Mouse (Mus musculus) testis, adult 2 months (tissue): ENCODE measurements at regions not wholly inside any gene's neighbourhood (a gene's known extent, or its start where the extent isn't known, plus 50 kb on each side); places are given as distances from the start of the nearest gene placed in this dataset.

Experiments used
- H3K27ac ChIP-seq: fragments of 200-500 bp; 2 replicates; pipeline ENCODE4 v1.5.1; 2012; ENCODE audit warnings: low read depth, low read length; ENCODE audit not compliant: control insufficient read depth, insufficient read depth
- H3K27me3 ChIP-seq: fragments of 200-500 bp; 2 replicates; pipeline ENCODE4 v1.6.1; 2012; ENCODE audit warnings: mild to moderate bottlenecking, low read length, moderate library complexity; ENCODE audit not compliant: control insufficient read depth, insufficient read depth
- H3K36me3 ChIP-seq: fragments of 200-500 bp; 2 replicates; pipeline ENCODE4 v1.6.1; 2012; ENCODE audit warnings: mild to moderate bottlenecking, low read length; ENCODE audit not compliant: control insufficient read depth, insufficient read depth
- H3K4me1 ChIP-seq: fragments of 200-500 bp; 2 replicates; pipeline ENCODE4 v1.6.1; 2012; ENCODE audit warnings: low read length; ENCODE audit not compliant: control insufficient read depth, insufficient read depth
- H3K4me3 ChIP-seq: fragments of 200-500 bp; 2 replicates; pipeline ENCODE4 v1.5.1; 2012; ENCODE audit warnings: low read depth, mild to moderate bottlenecking, low read length, moderate library complexity, mixed read lengths; ENCODE audit not compliant: control insufficient read depth
- CTCF ChIP-seq: fragments of 200-500 bp; IDR thresholded peaks from 2 replicates; pipeline ENCODE4 v1.5.1; 2012; ENCODE audit warnings: low read depth, mild to moderate bottlenecking, inconsistent platforms, low read length, moderate library complexity; ENCODE audit not compliant: control insufficient read depth, insufficient read depth, insufficient replicate concordance
- POLR2A ChIP-seq: fragments of 200-500 bp; IDR thresholded peaks from 2 replicates; pipeline ENCODE4 v1.6.1; 2012; ENCODE audit warnings: low read depth, mild to moderate bottlenecking, inconsistent platforms, low read length, moderate library complexity; ENCODE audit not compliant: control insufficient read depth

- no peak for TF ChIP-seq CTCF
- no peak for TF ChIP-seq POLR2A
- Histone ChIP-seq H3K27ac (no peak overlapping the region), H3K27me3 (no peaks in the 10 kb centered on the region), H3K4me1 (no peaks in the 10 kb centered on the region), H3K36me3 (no peaks in the 10 kb centered on the region), H3K4me3 (no peak overlapping the region)
These were observed 404.0 kb downstream of the Insc start for GRCm38 (mm10) chr7:115147352-115147977.

GRCm38 (mm10) chr7:115153291-115153690, 409.8 kb downstream of the Insc start:
- no peaks in the 10 kb centered on the region for H3K36me3 ChIP-seq
- H3K27me3 ChIP-seq: no peaks in the 10 kb centered on the region
- H3K27ac ChIP-seq: no peak overlapping the region
- no peak overlapping the region for H3K4me3 ChIP-seq
- no peaks in the 10 kb centered on the region for H3K4me1 ChIP-seq
- TF ChIP-seq POLR2A: no peak
- TF ChIP-seq CTCF: no peak

GRCm38 (mm10) chr7:115153764-115154509, 410.4 kb downstream of the Insc start:
- no peak overlapping the region for H3K4me3 ChIP-seq
- no peak for TF ChIP-seq POLR2A
- TF ChIP-seq CTCF: no peak

GRCm38 (mm10) chr7:115170023-115170422, 426.5 kb downstream of the Insc start:
- H3K36me3 ChIP-seq: no peaks in the 10 kb centered on the region
- no peak overlapping the region for H3K27ac ChIP-seq
- TF ChIP-seq POLR2A (no peak), CTCF (no peak)
- no peaks in the 10 kb centered on the region for H3K4me1 ChIP-seq
- no peak overlapping the region for H3K4me3 ChIP-seq
- no peaks in the 10 kb centered on the region for H3K27me3 ChIP-seq

More at GRCm38 (mm10) chr7:115153764-115154509, 410.4 kb downstream of the Insc start:
- Histone ChIP-seq H3K27ac (no peak overlapping the region), H3K27me3 (no peaks in the 10 kb centered on the region), H3K4me1 (no peaks in the 10 kb centered on the region), H3K36me3 (no peaks in the 10 kb centered on the region)

- Histone ChIP-seq H3K27me3 (no peaks in the 10 kb centered on the region), H3K36me3 (no peaks in the 10 kb centered on the region), H3K4me1 (no peaks in the 10 kb centered on the region), H3K4me3 (no peak overlapping the region), H3K27ac (no peak overlapping the region)
- TF ChIP-seq CTCF (no peak), POLR2A (no peak)
These were observed 426.9 kb downstream of the Insc start for GRCm38 (mm10) chr7:115170439-115170838.

- Histone ChIP-seq H3K4me1 (no peaks in the 10 kb centered on the region), H3K36me3 (no peaks in the 10 kb centered on the region), H3K27ac (no peak overlapping the region), H3K27me3 (no peaks in the 10 kb centered on the region), H3K4me3 (no peak overlapping the region)
- no peak for TF ChIP-seq CTCF
- no peak for TF ChIP-seq POLR2A
These were observed 449.0 kb downstream of the Insc start for GRCm38 (mm10) chr7:115192482-115192881.

GRCm38 (mm10) chr7:115192992-115193761, 449.7 kb downstream of the Insc start:
- Histone ChIP-seq H3K36me3 (no peaks in the 10 kb centered on the region), H3K27ac (no peak overlapping the region), H3K27me3 (no peaks in the 10 kb centered on the region), H3K4me1 (no peaks in the 10 kb centered on the region), H3K4me3 (no peak overlapping the region)
- TF ChIP-seq POLR2A (no peak), CTCF (no peak)
